Mouse (Mus musculus) embryo, embryonic 11.5 days (tissue): ENCODE data around the gene Zfp385b.

Source experiments
- DNase-seq: peaks from one replicate; pipeline ENCODE4 v3.0.0-alpha.2; 2012; ENCODE audit warnings: low read depth, low spot score

Gene Zfp385b

DNA sequence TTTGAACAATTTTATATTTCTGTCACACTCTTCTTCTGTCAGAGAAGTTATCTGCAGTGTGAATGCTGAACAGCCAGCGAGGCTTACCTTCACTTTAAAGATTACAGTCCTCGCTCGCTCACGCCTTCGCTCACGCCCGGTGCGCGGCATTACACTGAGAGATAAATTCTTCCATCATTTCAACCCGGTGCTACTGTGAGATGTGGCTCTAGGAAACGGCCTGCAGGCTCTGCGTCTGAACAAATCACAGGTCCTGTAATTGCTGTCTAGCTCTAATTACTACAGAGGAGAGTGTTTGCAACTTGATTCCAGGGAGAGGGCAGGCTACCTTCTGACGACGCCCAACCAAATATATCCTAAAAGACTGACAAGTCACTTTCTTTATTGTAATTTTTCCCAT is 300.1 kb downstream of the Zfp385b start:
- DNase-seq: no peak

DNA sequence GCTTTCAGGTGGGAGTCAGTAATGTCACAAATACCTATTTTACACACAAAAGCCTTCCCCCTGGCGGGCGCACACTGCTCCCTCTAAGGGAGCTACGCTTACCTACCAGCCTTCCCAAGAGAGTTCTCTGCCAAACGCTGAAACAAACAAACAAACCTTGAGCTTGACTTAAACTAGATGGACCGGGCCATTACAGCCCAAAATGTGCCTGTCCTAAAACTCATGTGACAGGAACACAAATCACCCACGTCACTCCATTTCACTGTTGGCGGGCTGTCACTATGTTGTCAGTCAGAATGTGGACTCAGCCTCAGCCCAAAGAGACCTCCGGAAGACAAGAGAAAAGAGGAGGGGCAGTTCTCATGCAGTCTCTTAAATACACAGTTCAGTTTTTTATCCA is 300.7 kb downstream of the Zfp385b start:
- no peak for DNase-seq

DNA sequence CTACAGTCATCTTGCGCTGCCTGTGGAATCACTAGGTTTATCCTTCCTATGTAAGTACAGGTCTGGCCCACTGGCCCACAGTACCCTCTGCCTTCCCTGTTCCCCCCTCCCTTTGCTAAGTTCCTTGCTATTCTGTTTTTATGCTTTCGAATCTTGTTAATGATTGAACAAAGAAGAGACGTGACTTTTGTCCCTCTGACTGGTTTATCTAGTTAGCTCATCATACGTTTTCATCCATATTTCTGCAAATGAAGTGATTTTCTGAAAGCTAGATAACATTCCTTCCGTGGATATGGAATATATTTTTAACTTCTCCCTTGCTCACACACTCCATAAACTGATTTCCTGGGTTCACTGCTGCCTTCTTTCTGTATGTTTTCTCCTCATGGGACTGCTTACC is 302.8 kb downstream of the Zfp385b start:
- no peak for DNase-seq

DNA sequence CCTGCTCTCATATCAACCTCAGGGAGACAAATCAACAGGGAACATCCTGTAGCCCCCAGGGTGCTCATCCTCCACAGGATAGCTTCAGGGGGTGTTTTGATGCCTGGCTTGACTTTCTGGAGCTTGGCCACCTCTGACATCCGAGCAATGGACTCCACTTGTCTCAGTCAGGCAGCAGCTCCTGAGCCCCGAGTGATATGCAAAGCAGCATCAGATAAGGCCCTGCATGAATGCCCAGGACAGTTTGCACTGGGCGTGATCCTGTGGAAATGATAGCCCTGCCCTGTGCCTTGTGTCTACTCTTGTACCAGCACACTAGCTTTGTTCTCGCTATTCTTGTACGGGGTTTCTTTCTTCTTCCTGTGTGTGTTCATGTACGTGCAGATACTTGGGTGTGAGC is 303.8 kb downstream of the Zfp385b start:
- DNase-seq: no peak

DNA sequence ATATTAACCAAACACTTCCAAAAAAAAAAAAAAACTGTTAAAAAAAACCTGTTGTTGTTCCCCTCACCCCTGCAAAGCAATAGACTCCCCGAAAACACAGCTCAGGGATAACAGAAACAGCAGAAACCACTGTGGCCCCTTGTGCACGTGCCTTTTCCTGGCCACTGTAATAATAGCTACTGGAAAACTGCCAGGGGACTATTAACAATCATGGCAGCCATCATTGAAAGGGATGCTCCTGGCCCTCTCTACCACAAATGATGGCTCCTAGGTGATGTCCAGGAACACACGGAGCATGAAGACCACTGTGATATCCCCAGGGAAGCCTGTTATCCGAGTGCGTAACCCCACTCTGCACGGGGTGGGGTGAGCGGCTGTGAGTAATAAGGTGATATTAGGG is 304.4 kb downstream of the Zfp385b start:
- no peak for DNase-seq

DNA sequence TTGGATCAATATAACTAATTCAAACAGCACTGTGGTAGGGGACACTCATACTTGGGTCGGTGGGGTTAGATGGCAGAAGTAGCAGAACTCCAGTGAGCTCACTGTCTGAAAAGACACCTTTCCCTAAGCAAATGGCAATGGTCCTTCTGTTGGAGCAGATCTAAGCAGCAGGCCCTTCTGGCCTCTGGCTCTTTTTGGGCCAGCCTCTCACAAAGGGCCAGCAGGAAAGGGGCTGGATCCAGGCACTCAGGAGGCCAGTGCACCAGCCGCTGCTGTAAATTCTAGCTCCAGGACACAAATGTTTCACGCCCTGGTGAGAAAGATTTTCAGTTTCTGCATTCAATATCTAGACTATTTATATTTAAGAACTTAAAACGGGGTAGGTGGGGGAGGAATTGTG is 305.0 kb downstream of the Zfp385b start:
- DNase-seq: no peak

DNA sequence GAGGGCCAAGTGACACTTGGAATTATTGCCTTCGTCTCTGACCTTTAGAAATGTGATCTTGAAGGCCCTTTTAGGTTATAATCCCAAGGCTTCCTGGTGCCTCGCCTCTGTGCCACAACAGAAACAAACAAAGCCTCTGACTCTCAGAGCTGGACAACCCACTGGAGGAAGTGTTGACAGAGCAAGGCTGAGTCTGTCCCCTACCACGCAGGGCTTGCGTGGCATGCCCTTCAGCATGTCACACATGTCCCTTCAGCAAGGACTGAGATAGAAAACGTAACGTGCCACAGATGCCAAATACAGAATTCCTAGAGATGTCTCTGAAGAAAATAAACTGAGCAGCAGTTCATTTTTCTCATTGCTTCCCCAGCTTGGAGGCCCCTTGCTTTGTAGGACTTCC is 310.7 kb downstream of the Zfp385b start:
- DNase-seq: no peak

DNA sequence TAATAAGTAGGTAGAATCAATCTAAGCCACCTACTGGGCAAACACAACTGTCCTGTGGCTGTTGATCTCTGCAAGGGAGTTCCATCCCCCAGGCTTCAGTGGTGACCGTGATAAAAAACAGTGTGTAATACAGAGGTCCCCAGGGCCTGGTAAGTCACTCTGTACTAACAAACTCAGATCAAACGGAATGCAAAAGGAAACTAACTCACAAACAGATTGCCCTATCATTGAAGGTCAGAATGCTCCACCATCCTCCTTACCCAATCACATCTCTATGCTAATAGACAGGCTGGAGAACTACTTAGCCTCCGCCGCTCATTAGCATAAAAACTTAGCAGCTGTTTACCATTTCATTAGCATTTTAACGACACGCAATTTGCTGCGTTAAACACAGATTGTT is 313.1 kb downstream of the Zfp385b start:
- DNase-seq: no peak

DNA sequence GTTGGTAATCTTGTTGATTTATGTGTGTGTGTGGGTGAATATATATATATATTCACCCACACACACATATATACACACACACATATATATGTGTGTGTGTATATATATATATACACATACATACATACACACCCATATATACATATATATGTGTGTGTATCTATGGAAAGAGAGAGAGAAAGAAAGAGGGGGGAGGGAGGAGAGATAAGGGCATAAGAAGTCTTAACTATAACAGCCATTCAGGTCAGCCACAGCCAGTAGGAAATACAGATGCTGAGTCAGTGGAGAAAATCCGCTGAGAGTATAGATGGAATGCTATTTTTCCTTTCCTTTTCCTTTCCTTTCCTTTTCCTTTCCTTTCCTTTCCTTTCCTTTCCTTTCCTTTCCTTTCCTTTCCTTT is 313.8 kb downstream of the Zfp385b start:
- DNase-seq: no peak

DNA sequence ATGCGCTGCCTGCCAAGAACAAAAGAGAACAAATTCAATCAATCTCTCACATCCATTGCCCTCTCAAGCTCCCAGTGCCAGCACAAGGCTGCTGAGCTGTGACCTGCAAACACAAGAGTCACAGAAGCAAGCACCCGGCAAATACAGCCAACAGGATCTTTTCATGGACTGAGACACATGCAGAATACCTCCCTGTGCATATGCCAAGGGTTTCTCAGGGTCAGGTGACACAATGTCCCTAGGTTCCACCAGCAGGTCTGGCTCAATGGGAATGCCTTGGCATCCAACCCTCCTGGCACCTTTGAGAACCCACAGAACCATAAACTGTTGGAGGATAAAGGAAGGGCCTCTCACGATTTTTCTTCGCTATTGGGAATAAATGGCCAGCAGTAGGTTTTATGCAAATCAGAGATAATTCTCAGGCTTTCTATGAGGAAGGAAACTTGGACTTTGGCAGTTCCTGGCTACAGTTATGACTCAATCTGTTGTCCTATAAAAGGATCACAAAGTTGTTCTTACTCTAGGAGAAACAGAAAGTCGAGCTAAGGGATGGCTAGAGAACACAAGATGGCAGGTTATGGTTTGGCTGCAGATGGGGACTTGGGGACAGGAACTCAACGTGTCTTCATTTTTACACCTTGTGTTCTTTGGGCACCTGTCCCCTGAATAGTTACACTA is 315.6 kb downstream of the Zfp385b start:
- no peak for DNase-seq

DNA sequence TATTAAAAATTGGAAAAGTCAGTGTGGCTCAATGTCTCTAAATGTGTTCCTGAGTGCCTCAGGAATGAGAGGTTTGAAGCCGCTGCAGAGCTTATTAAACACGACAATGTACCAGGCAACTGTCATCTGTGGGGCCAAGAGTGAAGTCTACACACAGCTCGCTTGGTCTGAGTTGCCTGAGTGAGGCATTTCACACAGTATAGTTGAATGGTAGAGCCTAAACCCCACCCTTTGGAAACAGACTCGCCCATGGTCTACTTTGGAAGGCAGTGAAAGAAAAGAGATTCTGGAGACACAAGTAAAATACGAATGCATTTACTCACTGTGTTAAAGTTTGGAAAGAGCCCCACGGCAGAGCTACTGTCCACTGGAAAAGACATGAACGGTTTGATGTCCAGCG is 316.2 kb downstream of the Zfp385b start:
- no peak for DNase-seq

DNA sequence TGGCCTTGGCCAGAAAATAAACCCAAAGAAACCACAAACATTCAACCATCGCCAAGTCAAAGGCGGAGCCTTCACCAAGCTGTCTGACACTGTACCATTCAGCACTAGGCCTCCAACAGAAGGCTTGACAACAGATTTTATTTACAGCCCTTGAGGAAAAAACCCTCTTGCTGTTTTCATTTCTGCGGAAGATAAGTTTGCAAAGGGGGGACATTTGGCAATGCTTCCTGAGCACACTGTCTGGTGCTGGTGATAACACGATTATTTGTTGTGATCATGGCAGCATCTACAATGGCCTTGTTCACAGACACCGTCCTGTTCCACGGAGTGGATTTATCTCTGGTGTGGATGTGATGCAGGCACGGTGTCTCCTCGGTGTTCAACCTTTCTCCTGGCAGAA is 317.0 kb downstream of the Zfp385b start:
- DNase-seq: no peak

DNA sequence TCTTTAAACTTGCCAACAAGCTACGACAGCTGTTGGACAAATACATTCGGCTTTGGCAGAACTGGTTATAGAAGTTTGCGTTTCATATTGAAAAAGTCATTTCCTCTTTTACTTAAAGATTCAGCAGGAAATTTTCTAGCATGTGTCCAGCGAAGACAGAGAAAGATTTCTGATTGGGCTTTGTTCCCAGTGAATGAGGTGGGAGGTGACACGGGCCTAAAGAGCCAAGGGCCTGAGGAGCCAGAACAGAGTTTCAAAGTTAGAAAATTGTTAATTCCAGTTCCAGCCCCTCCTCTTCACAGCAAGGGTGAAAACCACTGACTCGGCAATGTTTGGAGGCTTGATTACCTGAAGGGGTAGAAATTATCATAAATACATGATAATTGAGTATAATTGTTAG is 319.0 kb downstream of the Zfp385b start:
- no peak for DNase-seq

DNA sequence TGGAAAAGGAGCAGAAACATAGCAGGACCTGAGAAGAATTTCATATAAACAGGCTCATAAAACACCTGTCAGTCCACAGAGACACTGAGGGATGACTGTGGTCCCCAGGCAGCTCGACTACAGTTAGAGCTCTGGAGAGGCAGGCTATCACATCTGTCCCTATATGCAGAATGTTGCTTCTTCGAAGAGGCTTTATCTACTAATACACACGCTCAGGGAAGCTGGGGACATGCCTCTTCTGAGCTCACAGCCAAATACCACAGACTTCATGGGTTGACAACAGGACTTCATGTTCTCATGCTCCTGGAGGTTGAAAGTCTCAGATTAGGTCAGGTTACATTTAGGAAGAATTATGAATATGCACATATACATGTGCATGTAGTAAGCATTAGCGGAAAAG is 321.1 kb downstream of the Zfp385b start:
- DNase-seq: no peak

DNA sequence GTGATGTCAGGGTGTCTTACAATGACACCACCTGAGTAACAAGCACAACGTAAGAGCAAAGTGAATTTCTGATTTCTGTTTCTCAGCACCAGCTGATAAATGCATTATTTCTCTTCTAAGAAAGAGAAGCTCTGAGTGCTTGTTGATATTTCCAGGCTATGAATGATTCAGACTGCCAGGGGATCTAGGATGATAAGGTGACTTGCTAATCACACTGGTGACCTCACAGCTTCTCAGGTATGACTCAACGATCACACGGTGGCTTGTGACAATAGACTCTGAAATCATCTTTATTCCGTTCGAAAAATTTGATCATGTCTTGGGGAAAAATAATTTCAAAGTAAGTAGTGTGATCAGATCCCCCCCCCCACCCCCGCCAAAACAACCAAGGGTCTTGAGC is 321.5 kb downstream of the Zfp385b start:
- no peak for DNase-seq

DNA sequence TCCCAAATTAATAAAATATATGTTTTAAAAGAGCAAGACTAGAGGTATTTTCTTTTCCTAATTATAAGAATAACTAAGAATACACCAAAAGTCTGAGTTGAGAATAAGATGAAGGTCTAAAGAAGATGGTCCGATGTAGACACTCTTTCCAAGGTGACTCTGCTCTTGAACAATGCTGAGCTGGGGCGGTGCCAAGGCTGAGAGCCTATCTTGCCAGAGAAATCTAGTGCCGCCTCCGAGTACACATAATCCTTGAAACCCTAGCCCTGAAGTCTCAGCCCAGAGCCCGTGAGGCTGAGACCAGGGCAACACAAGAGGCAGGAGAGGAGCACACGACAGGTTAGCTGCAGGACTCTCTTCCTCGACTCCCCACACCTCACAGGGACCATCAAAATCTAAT is 323.4 kb downstream of the Zfp385b start:
- DNase-seq: no peak

DNA sequence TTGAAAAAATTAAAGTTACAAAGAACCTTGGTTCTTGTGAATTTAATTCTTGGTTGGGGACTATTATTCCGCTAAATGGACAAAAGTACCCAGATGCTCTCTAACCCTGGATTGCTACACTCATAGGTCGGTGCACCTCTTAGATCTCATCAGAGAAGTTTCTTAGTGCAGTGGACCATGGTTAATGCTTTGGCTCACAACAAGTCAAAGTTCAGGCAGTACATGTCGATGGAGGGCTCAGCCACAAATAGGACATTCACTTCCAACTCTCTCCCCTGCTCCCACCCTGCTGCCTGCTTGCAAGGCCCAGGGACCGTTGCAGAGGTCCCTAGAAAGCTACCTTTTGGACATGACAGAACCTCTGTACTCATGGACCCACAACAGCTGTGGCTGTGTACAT is 324.1 kb downstream of the Zfp385b start:
- no peak for DNase-seq

DNA sequence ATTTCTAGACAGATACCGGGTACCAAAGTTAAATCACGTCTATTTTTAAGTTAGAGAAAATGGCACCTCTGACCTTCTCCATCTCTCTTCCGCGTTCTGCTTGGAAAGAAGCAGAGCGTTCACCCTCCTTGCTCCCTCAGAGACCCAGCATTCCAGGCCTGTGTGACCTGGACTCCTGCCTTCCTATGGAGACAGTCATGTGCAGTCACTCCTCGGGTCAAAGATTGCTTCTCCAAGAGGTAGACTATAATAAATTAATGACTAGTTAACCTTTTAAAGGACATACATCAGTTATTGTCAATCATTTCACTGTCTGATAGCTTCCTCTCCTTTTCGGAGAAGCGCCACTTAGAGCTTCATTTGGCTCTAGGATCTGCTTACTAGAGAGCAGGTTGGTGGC is 325.7 kb downstream of the Zfp385b start:
- DNase-seq: no peak

DNA sequence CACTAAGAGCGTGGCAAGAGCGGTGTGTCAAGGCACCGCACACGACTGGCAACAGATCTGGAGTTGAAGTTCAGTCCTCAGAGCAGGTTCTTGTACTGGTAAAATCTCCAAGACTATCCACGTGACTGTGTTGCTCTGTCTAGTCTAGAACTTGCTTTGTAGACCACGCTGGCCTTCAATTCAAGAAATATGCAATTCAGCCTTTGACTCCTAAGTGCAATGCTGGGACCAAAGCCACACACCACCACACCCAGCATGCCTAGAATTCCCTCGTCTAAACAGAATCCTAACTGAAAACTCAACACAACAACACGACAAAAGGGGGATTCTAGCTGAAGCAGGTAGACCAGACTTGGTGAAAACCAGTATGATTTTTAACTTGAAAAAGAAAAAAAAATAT is 332.3 kb downstream of the Zfp385b start:
- no peak for DNase-seq

DNA sequence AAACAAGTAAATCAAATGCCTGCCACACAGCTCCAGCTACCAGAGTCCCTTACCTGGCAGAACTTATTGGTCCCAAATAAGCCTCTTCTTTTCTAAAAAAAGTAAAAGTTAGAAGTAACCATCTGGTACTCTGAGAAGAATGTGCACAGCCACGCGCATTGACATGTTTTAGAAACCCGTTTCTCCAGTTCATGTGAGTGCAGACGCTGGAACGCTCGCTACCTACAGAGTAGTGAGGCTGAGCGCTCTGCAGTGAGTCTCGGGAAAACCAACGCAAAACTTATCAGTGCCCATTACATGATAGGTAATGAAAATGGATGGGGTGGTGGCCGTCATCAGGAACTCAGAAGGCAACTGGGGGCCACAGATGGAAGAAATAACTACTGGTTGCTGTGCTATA is 338.2 kb downstream of the Zfp385b start:
- DNase-seq: no peak

DNA sequence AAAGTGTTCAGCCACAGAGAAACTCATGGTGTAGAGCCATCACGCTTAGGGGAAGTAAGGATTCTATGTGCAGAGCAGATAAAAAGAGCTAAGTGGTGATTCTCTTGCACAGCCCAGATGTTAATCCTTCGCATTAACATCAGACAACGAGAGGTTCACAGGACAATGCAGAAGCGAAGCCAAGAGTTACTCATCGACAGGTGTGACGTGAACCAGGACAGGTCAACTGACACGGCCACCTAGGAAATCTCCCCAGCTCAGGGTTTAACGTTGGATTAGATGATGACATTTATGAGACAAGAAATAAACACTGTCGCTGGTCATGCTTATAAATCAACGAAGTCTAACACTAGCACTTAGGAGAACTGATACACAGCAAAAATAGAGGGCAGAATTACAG is 341.9 kb downstream of the Zfp385b start:
- DNase-seq: no peak

DNA sequence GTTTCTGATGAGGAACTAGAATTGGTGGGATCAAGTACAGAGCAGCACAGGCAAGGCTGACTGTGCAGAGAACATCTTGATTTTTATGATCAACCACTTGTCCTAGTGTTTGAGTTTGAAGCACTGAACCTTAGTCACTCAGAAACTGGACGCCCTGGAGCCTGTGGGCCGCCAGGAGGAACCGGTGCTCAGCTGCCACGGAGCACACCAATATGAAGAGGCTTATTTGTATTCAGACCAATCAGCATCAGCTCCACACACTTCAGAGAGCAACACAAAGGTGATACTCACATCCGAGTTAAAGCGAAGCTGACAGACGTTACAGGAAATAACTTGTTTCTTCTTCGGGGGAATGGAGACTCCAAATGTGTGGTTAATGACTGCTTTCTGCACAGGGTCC is 343.0 kb downstream of the Zfp385b start:
- no peak for DNase-seq

DNA sequence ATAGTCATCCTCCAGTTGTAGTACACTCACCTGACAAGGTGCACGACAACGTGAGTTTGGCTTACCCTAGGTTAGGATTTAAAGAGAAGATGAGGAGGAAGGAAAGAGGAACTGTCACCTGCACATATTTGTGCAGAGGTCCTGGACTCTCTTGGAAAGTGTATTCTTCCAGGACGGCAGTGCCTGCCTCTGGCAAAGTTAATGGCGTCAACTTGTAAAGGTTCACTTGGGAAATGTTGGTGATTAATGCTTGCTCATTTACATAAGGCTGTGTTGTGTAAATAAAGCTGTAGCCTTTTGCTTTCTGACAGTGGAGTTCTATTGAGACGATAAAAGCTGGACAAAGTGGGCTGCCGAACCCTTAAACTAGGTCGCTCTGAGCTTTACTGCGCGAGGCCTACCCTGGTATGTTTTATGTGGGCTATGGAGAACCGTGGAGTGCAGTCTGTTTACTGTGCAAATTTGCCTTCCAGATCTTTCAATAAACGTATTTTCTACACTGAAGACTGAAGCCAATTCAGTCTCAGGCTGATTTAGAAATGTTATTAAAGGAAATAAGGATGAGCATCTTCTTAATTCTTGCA is 347.1 kb downstream of the Zfp385b start:
- no peak for DNase-seq

DNA sequence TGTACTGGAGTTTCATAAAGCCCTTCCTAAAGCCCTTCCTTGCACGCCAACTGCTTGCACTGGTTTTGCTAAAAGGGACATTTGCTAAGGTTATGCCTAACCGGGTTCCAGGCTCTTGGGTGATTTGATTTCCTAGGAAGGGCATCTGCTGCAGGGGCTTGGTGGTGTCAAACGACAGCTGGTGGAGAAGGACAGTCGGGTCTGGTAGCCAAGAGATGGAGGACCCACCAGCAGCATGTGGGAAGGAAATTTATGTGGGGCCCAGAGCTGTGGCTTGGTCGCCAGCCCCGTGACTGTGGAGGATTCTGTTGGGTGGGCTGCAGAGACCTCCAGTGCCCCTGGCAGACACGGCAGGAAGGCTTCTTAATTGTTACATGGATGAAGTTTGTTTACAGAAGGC is 348.7 kb downstream of the Zfp385b start:
- DNase-seq: no peak
